Mouse (Mus musculus) ES-CJ7 (cell line): Measurements from ENCODE around the gene Ccdc134.

ENCODE experiments used
- DNase-seq: peaks from one replicate; pipeline ENCODE4 v3.0.0; 2011; ENCODE audit warnings: low read depth, low spot score

Ccdc134 gene

DNA sequence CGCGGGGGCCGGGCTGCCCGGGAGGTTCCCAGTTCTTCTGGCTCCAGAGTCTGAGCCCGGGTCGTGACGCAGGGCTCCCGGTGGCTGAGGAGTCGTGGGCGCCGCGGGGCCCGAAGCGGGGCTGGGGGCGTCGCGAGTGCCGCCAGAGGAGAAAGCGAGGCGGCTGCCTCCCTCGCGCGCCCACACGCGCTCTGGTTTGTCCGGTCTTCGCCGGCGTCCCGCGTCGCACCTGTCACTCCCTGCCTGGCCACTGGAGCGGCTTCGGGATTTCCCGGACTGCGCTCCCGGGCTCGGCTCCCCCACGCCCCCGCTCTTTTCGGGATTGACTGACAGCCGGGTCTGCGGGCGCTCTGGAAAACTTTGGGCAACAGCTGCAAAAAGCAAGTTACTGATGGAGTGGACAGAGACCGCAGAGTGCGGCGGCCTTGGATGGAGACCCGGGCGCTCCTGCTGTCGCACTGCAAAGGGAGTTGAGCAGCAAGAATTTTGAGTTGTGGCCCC is 19.9 kb downstream of the Ccdc134 start:
- no peak for DNase-seq

DNA sequence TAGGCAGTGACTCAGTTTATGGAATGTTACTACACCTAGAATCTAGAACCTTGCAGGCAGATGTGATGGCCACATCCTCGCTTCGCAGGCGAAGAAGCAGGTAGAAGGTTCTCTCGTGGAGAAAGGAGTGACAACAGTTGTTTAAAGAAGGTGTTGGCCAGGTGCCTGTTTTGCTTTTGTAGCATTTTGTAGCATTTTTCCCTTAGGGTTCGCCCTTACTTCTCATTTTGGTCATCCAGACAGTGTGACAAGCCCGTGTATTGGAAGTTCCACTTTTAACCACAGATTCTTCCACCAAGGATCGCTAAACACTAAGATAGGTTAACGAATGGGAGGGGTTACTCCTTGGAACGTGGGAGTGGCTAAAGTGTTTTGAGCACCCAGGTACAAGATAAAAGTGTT is 20.8 kb downstream of the Ccdc134 start:
- DNase-seq, result no peak

DNA sequence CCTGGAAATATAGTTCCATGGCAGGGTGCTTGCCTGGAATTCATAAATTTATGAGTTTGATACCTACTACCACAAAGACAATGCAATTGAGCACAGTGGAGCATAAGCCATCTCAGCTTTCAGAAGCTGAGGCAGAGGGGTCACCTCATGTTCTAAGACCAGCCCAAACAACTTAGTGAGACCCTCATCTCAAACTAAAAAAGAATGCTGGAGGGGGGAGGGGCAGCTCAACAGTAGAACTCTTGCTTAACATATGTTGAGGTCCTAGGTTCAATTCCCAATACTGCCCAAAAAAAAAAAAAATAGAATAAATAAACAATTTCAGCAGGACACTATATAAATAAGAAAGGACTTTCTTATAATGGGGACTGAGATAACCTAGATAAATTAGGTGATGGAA is 22.3 kb downstream of the Ccdc134 start:
- DNase-seq, result no peak

DNA sequence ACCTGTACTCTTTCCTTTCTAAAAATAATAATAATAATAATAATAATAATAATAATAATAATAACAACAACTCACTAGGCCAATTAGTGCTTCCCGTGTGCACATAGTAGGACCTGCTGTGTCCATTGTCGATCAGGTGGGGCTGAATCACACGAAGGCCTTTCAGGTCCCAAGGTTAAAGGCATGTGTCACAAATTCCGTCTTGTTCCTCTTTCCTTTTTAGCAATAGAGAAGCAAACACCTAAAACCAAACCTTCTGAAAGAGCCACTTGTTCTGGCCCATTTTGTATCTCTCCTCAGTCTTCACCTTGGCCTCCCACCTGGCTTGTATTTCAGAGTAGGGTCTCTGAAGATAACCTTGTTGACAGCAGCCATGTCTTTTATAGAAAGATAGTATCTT is 23.5 kb downstream of the Ccdc134 start:
- DNase-seq, result no peak

DNA sequence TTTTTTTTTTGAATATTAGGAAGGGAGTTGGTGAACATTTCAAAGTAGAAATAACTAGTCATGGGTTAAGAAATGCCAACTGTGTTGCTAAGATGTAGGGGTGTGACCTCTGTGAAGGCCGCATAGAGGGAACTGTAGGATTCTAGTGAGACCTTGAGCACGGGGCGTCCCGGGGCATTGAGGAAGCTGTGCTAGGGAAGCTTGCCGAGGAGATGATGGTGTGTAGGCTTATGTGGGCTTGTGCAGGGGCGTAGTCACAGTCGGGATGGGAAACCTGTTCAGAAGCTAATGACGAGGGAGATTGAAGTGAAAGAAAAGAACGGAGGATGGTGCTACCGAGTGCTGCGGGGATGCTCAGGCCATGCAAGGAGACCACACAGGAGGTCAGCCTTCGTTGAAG is 24.3 kb downstream of the Ccdc134 start:
- peak; percentile 53 for DNase-seq

DNA sequence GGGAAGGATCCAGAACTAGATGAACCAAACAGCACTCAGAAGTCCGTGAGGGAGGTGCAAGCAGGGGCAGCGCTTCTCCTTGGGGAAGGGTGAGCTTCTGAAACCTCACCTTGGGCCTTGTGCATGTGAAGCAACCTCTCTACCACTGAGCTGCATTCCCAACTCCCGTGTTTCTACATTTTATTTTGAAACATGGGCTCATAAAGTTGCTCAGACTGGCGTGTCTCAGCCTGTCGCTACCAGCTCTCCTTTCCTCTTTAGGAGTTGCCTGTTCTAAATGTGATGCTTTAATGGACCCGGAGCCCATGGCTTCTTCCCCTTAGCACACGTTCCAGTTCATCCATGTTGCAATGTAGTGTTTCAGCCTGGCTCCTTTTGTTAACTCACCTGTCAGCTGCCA is 24.7 kb downstream of the Ccdc134 start:
- no peak for DNase-seq

DNA sequence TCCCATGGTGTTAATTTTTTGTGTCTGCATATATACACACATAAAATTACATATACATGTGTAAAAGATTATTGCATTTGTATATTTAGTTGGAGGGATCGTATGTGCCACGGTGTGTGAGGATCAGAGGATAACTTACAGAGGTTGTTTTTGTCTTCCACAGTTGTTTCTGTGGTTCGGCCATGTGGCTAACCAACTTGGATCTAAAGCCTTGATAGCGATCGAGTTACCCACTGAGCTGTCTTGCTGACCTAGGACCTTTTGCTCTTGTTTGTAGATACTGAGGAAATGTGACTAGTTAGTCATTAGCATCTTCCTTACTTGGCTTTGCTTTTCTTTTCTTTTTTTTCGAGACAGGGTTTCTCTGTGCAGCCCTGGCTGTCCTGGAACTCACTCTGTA is 28.6 kb downstream of the Ccdc134 start:
- DNase-seq, result no peak

DNA sequence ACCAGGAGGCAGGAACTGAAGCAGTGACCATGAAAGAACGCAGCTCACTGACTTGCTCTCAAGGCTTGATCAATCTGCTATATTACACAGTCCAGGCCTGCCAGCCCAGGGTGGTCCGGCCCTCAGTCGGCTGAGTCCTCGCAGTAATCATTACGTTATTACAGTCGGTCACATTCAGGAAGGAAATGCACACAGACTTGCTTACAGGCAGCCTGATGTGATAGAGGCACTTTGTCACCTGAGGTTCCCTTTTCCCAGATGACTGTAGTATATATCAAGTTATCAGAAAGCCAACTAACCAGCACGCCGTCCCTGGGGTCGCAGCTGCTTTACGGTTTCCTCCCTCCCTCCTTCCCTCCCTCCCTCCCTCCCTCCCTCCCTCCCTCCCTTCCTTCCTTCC is 29.2 kb downstream of the Ccdc134 start:
- no peak for DNase-seq

DNA sequence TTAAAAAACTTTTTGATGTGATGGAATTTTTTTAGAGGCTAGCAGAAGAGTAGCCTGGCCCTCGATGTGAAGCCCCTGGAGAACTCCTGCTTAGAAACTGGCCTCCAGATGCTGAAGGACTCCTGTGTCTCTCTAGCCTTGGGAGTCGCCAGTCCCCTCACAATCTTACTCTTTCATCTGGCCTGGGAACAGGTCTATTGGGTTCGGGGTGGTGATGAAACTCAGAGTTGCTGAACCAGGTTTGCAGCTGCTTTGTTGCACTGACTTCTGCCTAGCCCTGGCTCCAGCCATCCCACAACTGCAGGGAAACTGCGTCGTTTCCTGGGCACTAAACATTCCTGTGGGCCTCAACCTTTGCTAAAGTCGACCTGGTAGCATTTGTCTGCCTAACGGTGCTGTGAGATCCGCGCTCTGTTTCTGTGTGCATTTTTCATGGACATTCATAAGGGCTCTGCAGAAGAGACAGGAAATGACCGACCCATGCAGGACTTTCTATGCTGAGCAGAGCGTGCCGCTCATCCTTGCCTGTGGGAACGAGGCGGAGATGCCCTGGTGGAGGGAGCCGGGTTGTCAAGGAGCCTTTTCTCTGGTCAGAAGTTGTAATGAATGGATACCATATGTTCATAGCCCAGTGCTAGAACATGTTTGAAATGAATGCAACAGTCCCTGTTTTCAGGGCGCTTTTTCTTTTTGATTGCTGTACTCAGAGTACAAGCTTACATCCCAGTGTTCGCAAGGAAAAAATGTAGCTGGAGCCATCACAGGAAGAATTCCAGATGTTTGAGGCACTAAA is 30.7 kb downstream of the Ccdc134 start:
- no peak for DNase-seq

DNA sequence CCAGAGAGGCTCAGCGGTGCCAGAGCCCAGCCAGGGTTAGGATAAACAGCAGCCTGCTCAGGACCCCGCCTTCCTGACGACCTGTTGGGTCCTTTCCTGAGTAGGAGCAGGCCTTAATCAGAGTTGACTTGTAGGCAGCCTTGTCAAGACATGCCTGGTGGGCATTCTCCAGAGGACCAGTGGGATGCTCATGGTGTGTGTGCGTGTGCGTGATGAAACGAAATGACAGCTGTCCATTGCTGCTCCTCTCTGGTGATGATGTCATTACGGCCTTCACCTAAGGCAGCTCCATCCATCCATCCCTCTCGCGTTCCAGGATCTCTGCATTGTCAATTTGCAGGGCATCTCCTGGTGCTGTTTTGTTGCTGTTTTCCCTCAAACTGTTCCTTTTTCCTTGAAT is 31.7 kb downstream of the Ccdc134 start:
- DNase-seq, result no peak

DNA sequence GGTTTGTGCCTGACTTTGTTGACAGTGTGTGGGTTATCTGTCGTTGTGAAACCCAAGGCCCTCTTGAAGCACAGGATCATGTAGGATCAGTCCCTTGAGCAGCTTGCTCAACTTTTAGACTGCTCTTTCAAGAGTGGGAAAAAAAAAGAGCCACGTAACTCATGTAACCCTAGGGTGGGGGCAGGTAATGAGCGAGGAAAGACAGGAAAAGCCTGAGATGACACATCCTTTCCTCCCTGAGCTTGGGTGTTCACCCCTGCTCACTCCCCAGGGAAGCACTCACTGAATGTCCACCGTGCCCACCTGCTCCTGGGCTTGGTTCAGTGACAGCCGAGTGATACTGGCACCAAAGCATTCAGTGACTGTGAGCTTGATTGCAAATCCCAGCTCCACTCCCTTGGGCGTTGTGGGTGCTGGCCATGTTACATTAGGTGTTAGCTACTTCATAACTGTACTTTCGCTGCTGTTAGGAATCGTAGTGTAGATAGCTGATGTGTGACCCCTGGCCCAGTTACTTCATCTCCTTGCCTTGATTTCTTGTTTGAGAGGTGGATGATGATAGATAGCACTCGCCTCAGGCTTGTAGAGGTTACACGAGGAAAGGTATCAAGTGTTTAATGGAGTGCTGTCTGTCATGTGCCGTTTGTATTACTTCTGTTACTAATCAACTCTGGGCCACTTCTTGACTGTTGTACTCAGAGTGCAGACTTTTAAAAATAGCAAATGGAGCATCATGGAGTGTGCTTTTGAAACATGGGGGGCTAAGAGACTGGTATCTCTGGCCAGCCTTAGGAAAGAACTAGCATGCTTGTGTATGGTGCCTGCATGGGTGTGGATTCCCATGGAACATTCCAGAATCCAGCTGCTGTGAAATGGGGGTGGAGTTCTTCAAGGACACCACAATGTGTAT is 33.3 kb downstream of the Ccdc134 start:
- no peak for DNase-seq

DNA sequence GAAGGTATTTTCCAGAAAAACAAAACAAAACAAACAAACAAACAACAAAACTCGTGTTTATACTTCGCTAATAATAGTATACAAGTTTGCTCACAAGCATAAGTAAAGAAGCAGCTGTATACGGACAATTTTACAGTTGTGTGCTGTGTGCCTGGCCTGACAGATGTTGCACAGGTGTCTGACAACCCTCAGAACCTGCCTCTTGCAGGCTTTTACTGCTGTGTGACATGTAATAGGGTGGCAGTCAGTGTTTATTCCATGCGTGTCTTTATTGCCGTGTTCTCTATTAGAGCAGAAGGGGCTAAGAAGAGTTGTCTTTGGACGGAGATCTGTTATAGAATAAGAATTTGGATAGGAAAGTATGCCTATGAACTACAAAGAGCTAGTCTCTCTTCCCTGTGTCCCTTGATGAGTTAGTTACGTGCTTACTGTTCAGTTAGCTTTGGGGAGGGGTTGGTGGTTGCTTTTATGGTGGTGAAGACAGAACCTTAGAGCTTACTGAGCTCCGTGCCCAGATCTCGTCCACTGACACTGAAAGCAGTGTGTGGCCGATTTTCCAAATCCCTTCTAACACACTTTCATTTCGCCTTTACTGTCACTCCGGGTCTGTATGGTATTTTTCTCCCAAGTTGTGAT is 34.4 kb downstream of the Ccdc134 start:
- DNase-seq, result no peak

DNA sequence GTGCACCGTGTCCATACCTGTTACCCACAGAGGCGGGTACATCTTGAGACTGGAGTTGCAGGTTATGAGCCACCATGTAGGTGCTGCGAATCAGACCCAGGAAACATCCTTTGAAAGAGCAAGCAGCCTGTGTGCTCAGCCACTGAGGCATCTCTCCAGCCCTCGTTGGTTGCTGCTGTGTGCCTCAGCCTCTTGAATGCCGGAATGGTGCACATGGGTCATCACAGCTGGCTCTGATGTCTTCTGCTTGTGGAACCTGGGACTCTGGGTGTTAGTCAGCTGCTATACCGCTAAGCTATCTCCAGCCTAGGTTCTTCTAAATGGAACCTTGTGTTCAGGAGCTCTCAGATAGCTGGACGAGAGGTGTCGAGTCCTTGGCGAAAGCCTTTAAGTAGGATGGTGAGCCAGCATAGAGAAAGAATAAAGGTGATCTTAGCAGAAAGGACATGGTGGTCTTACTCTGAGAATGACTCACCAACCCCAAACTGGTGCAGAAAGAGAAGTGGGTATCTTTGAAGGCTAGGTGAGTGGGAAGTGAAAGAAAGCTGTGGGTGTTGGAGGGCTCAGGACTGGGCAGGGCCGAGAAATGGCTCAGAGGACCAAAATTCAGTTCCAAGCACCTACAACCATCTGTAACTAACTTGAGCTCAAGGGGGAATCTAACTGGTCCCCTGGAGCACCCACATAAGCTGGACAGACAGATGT is 35.8 kb downstream of the Ccdc134 start:
- DNase-seq, result no peak

DNA sequence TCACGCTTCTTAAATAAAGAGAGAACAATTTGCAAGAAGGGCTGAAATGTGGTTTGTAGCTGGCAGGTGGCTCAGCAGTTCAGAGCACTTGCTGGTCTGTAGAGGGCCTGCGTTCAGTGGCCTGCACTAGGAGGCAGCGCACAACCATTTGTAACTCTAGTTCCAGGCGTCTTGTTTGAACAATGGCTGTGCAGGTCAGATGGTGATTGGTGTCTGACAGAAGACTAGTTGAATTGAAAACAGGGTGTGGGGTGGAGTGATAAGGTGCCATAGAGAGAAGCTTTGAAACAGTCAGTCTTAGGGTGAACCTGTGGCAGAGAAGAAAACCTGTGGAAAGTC is 36.3 kb downstream of the Ccdc134 start:
- DNase-seq, result peak; percentile 57

DNA sequence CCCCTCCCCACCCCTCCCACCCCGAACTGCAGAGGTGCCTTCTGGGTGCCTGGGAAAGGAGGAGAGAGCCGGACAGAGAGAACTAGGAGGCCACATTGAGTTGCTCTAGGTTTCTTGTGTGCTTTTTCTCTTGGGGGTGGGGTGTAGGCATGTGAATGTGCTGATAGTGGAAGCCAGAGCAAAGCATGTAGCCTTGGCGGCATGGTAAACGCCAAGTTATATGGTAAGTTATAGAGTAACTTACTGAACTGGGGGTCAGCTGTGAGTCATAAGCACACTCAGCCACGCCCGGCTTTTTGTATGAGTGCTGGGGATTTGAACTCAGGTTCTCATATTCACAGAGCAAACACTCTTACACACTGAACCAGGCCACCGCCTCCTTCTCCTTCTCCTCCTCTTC is 36.8 kb downstream of the Ccdc134 start:
- DNase-seq, result no peak

DNA sequence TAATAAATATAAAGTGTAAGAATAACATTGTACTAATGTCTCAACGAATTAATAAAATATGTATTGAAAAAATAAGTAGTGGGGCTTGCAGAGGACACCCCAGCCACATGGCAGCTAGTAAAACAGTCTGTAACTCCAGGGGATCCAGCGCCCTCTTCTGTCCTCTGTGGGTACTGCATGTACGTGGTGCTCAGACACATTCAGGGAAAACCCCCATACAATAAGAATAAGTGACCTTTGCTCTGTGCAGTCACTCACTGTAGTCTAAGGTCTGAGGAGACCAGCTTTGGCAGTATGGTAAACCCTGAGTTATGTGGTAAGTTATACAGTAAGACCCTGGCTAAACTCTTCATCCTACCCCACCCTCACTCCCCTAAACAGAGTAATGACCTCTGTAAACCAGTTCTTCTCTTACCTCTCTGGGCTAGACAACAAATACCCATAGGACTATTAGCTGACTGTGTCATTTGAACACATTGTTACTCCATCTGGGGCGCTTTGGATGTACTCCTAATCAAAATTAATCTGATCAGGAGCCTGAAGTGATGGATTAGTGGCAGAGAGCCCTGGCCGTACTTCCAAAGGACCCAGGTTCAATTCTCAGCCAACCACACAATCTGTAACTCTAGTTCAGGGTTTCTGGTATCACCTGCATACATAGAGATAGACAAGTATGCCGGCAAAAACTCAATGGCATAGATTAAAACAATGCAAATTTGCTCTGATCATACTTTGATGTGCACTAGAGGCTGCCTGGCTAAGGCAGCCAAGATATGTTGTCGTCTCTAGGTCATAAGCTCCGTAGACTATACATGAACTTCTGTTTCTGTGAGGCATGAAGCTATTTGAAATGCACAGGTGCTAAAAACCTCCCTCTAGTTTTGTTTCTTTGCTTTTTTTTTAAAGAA is 37.9 kb downstream of the Ccdc134 start:
- DNase-seq, result peak; percentile 83

DNA sequence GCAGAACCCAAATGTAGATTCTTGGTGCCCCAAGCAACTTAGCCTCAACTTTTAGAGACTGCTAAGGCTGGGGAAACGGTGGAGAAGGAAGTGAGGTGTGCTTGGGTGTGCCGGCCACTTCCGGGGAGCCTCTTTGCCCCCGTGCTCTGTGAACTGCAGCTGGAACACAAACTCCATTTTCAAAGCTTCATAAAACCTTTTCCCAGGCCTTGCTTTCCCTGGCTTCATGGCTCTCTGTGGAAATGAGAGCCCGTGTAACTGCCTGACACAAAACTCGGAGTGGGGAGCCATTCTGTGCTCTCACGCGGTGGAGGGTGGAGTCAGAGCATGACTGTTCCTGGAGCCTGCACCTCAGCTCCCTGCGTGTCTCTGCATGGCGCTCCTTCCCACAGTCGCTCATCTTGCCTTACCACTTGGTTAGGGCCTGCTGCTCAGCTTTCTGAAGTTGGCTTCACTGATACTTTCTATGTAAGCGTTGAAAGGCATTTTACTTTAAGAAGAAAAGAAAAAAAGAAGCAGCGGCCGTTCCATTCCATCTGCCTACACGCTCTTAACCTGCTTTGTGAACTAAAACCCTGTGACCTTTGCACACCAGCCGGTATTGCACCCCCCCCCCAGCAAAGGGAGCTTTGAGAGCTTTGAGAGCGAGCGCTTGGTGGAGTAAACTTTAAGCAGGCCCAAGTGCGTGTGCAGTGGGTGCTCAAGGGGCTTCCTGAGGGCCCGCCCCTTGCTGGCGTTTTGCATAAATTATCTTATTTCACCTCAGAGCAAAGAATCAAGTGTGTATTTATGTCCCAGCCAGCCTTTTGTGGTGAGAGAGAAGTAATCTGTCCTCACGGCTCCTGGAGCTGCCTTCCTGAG is 38.7 kb downstream of the Ccdc134 start:
- no peak for DNase-seq

DNA sequence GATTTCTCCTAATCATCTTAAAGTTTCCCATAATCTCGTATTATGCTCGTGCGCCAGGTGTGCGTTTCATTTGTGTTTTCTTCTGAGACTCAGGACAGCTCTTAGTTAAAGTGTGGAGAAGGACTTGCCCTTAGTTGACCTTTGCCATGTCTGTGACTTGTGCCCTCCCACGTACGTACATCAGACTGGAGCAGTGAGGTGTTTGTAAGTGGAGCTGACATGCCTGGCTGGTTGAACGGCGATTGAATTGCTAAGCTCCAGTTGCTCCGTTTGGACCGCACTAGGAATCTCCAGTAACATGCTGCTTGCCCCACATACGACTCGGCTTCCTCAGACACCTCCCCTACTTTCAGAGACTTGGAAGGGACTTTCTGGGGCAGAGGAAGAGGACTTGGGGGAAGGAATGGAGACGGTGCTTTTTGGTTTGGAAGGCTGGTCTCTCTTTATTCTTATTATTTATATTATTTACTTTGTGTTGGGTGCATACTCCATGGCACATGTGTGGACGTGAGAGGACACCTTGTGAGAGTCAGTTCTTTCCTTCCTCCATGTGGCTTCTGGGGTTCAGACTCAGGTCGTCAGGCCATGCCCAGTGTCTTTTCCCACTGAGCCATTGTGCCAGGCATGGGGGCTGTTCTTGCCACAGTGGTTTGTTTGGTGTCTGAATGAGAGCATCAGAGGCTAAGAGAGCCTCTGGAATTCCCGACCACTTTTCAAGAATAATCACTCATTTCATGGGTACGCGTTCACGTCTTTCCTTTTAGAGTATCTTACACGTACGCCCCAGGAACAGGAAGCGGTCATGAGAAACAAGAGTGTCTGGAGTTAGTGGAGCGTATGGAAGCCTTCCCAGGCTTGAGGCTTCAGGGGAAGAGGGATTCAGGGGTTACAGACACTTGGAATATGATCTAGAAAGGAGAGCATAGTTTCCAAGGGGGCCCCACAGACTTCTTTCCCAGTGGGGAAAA is 39.8 kb downstream of the Ccdc134 start:
- DNase-seq, result peak; percentile 27

DNA sequence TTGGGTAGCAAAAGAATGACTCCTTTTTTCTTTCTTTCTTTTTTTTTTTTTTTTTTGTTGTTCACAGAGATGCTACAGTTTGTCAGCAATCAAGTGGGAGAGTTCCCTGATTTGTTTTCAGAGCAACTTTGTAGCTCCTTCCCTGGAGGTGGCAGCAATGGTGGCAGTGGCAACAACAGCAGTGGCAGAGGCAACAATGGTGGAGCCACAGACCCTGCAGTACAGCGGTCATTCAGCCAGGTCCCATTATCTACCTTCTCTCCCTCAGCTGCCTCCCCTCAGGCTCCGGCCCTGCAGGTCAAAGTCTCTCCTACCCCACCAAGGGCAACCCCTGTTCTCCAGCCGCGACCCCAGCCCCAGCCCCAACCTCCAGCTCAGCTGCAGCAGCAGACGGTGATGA is 41.9 kb downstream of the Ccdc134 start:
- no peak for DNase-seq
